Mouse (Mus musculus) myocyte (in vitro differentiated cells): Measurements from ENCODE around the gene Spon1. TPM values are rescaled to one million over a fixed set of nuclear protein-coding genes. Genes with fewer than 3 reads are reported as not detected.

Experiments
- H3K27me3 ChIP-seq: one replicate; pipeline ENCODE4 v1.6.1; 2011; ENCODE audit not compliant: control insufficient read depth, insufficient read depth, insufficient read length
- H3K36me3 ChIP-seq: one replicate; pipeline ENCODE4 v1.6.1; 2011; ENCODE audit not compliant: control insufficient read depth, insufficient read depth
- H3K4me2 ChIP-seq: one replicate; pipeline ENCODE4 v1.6.1; 2011; ENCODE audit warnings: low read depth, control low read depth
- H3K4me3 ChIP-seq: one replicate; pipeline ENCODE4 v1.5.1; 2011; ENCODE audit warnings: mild to moderate bottlenecking, control low read depth, moderate library complexity
- H3K79me2 ChIP-seq: one replicate; pipeline ENCODE4 v1.6.1; 2011; ENCODE audit not compliant: control insufficient read depth, insufficient read depth
- H3ac ChIP-seq: one replicate; pipeline ENCODE4 v1.6.1; 2011; ENCODE audit not compliant: control insufficient read depth, insufficient read length
- CEBPB ChIP-seq: IDR thresholded peaks from 2 replicates; pipeline ENCODE4 v1.6.1; 2011; ENCODE audit warnings: mild to moderate bottlenecking, moderate library complexity; ENCODE audit not compliant: poor library complexity, insufficient read depth, severe bottlenecking
- E2F4 ChIP-seq: IDR thresholded peaks from one replicate; pipeline ENCODE4 v1.6.1; 2011; ENCODE audit warnings: mild to moderate bottlenecking, control low read depth, moderate library complexity; ENCODE audit not compliant: insufficient read depth
- MAX ChIP-seq: IDR thresholded peaks from one replicate; pipeline ENCODE4 v1.6.1; 2011; ENCODE audit warnings: low read depth, mild to moderate bottlenecking, control low read depth
- MYOD1 ChIP-seq, 3 experiments: IDR thresholded peaks; one replicate each; pipeline ENCODE4 v1.6.1; 2011; ENCODE audit warnings: control low read depth in 2 of 3, low read depth in 2 of 3, mild to moderate bottlenecking in 2 of 3, moderate library complexity in 1 of 3; ENCODE audit not compliant: insufficient read length in 2 of 3, control insufficient read depth in 1 of 3
- MYOG ChIP-seq, 3 experiments: IDR thresholded peaks; one replicate each; pipeline ENCODE4 v1.6.1; 2011; ENCODE audit warnings: control low read depth in 2 of 3, low read depth in 2 of 3, mild to moderate bottlenecking in 2 of 3; ENCODE audit not compliant: insufficient read length in 2 of 3, control insufficient read depth in 1 of 3, insufficient read depth in 1 of 3
- POLR2A ChIP-seq: IDR thresholded peaks from one replicate; pipeline ENCODE4 v1.6.1; 2011; ENCODE audit warnings: low read depth, mild to moderate bottlenecking, control low read depth, moderate library complexity; ENCODE audit not compliant: insufficient read length
- POLR2AphosphoS2 ChIP-seq: IDR thresholded peaks from one replicate; pipeline ENCODE4 v1.6.1; 2011; ENCODE audit warnings: low read depth, control low read depth; ENCODE audit not compliant: insufficient read length
- REST ChIP-seq: IDR thresholded peaks from one replicate; pipeline ENCODE4 v1.6.1; 2011; ENCODE audit warnings: mild to moderate bottlenecking, control low read depth, moderate library complexity; ENCODE audit not compliant: insufficient read depth, insufficient read length
- SRF ChIP-seq: IDR thresholded peaks from one replicate; pipeline ENCODE4 v1.6.1; 2011; ENCODE audit warnings: low read depth; ENCODE audit not compliant: control insufficient read depth, insufficient read length
- TCF12 ChIP-seq: IDR thresholded peaks from one replicate; pipeline ENCODE4 v1.6.1; 2011; ENCODE audit warnings: mild to moderate bottlenecking, control low read depth; ENCODE audit not compliant: poor library complexity, insufficient read depth, severe bottlenecking
- TCF3 ChIP-seq: IDR thresholded peaks from one replicate; pipeline ENCODE4 v1.6.1; 2011; ENCODE audit warnings: low read depth, control low read depth; ENCODE audit not compliant: insufficient read length
- USF1 ChIP-seq: IDR thresholded peaks from one replicate; pipeline ENCODE4 v1.6.1; 2011; ENCODE audit warnings: low read depth, mild to moderate bottlenecking, control low read depth, moderate library complexity
- polyA plus RNA-seq: library from polyadenylated mRNA; unstranded; fragments of >200 nt; fragmentation: generic; extraction: Trizol; gene quantifications from one replicate; pipeline ENCODE4 v1.2.1, GENCODE M21; 2012; ENCODE audit warnings: missing spikeins

The Spon1 gene
- polyA plus RNA-seq, 1 experiment = 0.04 TPM

DNA sequence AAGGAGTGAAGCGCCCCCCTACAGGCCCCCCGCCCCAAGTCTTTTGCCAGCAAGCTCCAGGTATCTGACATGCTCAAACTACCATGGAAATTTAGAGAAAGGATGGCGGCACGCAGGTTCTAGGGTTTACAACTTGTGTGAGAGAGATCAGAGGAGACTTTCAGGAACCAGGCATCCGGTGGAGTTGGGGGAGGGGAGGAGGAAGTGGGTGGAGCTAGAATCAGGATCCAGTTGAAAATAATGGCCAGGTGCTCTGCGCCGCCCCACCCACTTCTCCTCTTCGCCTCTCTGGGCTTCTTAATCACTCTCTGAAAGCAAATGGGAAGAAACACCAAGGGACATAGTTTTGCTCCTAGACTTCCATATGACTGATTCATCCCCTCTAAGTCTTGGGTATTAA, 7.6 kb downstream of the Spon1 start:
- Histone ChIP-seq H3K36me3 (no peaks in the 10 kb centered on the region), H3K27me3 (peaks cover 10% of the 10 kb centered on the region), H3K79me2 (no peaks in the 10 kb centered on the region), H3K4me3 (no peak overlapping the region), H3K4me2 (no peak overlapping the region), H3ac (no peak overlapping the region)
- no peak for TF ChIP-seq MYOG (IDR thresholded peaks at IDR 0.05; ENCODE audit: control insufficient read depth in 1 of 3, insufficient read depth in 1 of 3, insufficient read length in 2 of 3, low read depth in 2 of 3)
- no peak for TF ChIP-seq E2F4
- no peak for TF ChIP-seq REST
- no peak for TF ChIP-seq USF1

DNA sequence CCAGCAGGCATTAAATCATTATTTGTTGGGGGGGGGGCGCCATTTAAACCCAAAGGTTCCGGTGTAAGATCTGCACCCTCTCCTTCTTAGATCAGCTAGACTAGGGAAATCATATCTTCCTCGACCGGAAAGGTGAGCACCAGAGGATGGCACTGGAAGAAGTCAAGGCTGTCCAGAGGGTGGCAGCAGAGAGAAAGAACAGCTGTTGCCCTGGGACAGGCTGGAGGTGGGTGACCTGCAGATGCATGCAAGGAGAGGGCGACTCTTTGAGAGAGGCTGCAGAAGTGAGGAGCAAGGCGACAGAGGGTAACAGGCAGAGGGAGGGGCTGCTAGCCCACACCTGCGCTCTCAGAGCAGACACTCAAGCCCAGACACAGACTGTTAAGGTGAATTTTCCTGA, 8.2 kb downstream of the Spon1 start:
- Histone ChIP-seq H3ac (no peak overlapping the region), H3K4me2 (no peak overlapping the region), H3K4me3 (no peak overlapping the region), H3K36me3 (no peaks in the 10 kb centered on the region), H3K79me2 (no peaks in the 10 kb centered on the region), H3K27me3 (peaks cover 10% of the 10 kb centered on the region)
- TF ChIP-seq MYOG (IDR thresholded peaks at IDR 0.05; ENCODE audit: control insufficient read depth in 1 of 3, insufficient read depth in 1 of 3, insufficient read length in 2 of 3, low read depth in 2 of 3) (peak in 1 of 3 experiments; percentile 54), MYOD1 (IDR thresholded peaks at IDR 0.05; ENCODE audit: control insufficient read depth in 1 of 3, insufficient read length in 2 of 3, low read depth in 2 of 3) (peak in 2 of 3 experiments; percentile 28 to 53), TCF12 (no peak)

DNA sequence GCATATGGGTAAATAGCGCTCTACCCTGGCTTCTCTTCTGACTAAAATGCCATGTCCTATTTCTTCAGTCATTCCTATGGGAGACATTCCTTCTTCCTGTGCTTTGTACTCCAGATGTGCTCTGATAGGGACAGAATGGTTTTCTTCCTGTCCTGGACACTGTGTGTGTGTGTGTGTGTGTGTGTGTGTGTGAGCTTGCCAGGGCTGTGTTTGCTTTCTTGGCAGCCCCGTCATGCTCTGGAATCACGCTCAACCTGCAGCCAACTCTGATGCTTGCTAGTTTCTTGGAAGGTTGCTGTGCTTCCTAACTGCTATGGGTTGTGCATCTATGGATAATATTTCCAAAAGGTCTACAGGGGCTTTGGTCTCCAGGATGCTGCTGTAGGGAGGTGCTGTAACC, 9.1 kb downstream of the Spon1 start:
- H3ac ChIP-seq = no peak overlapping the region
- no peak overlapping the region for H3K4me2 ChIP-seq
- H3K79me2 ChIP-seq = no peaks in the 10 kb centered on the region
- H3K27me3 ChIP-seq = peaks cover 10% of the 10 kb centered on the region
- TF ChIP-seq SRF = no peak
- no peak overlapping the region for H3K4me3 ChIP-seq
- no peaks in the 10 kb centered on the region for H3K36me3 ChIP-seq

DNA sequence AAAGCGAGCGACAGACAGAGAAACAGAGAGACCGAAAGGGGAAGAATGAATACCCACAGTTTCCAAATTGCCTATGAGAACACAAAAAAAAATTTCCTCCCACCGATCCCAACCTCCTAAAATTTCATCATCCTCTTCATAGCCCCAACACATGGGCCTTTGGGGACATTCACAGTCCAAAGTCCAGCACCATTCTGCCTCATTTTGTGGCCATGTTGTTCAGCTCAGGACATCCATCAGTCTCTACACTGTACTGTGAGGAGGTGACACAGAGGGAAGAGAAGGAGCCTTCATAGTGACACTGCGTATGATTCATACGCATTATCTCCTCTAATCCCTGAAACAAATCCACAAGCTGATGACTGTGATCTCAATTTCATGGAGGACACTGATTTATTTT, 12.7 kb downstream of the Spon1 start:
- TF ChIP-seq MAX (no peak), CEBPB (no peak), MYOG (IDR thresholded peaks at IDR 0.05; ENCODE audit: control insufficient read depth in 1 of 3, insufficient read depth in 1 of 3, insufficient read length in 2 of 3, low read depth in 2 of 3) (no peak), MYOD1 (IDR thresholded peaks at IDR 0.05; ENCODE audit: control insufficient read depth in 1 of 3, insufficient read length in 2 of 3, low read depth in 2 of 3) (no peak), TCF12 (no peak), E2F4 (no peak), POLR2A (no peak), REST (no peak), SRF (no peak), TCF3 (no peak), POLR2AphosphoS2 (no peak), USF1 (no peak)
- Histone ChIP-seq H3K4me3 (no peak overlapping the region), H3K79me2 (no peaks in the 10 kb centered on the region), H3ac (no peak overlapping the region), H3K27me3 (peaks cover 16% of the 10 kb centered on the region), H3K4me2 (no peak overlapping the region), H3K36me3 (no peaks in the 10 kb centered on the region)

DNA sequence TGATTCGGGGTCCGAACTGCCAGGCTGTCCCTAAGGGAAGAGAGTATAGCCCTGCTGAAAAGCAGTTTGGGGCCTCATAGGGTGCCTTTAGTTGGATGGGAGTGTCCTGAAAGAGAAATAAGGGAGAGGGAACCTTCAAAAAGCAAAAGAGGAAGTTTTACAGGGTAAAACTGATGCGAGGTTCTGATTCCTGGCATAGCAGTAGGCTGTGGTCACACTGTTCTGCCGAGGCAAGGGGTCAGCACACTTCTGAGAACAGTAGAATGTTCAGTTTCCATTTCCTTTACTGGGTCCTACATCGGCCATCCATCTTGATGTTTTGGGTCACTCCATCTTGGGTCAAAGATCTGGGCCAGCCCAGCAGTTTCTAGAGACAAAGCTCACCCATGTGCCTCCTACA, 14.5 kb downstream of the Spon1 start:
- no peaks in the 10 kb centered on the region for H3K36me3 ChIP-seq
- H3K4me3 ChIP-seq = no peak overlapping the region
- no peak overlapping the region for H3ac ChIP-seq
- no peak overlapping the region for H3K4me2 ChIP-seq
- TF ChIP-seq E2F4 (no peak), POLR2AphosphoS2 (no peak), POLR2A (no peak), SRF (no peak), USF1 (no peak), CEBPB (no peak)
- H3K27me3 ChIP-seq = peaks cover 11% of the 10 kb centered on the region
- no peaks in the 10 kb centered on the region for H3K79me2 ChIP-seq

DNA sequence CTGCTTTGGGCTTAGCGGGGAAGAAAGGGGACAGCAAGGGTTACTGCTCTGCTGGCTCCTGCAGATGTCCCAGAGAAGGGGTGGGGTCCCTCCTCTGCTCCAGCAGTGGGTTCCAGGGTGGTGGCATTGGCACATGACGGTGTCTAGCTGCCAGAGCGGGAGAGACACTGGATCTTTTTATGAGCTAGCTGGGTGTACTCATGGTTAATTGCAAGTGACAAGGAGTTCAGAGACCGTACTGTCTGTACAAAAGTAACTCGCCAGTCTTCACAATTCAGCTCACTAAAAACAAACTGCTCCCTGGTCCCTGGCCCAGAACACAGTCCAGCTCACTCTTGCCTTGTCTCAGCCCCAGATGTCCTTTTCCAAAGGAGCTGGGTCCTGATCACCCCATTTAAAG, 26.2 kb downstream of the Spon1 start:
- Histone ChIP-seq H3K4me2 (no peak overlapping the region), H3K4me3 (no peak overlapping the region), H3K79me2 (no peaks in the 10 kb centered on the region), H3K27me3 (peaks cover 16% of the 10 kb centered on the region), H3ac (no peak overlapping the region), H3K36me3 (no peaks in the 10 kb centered on the region)
- TF ChIP-seq REST (no peak), POLR2AphosphoS2 (no peak), CEBPB (no peak), TCF12 (no peak), TCF3 (no peak), MYOD1 (IDR thresholded peaks at IDR 0.05; ENCODE audit: control insufficient read depth in 1 of 3, insufficient read length in 2 of 3, low read depth in 2 of 3) (no peak), USF1 (no peak), SRF (no peak), POLR2A (no peak), MYOG (IDR thresholded peaks at IDR 0.05; ENCODE audit: control insufficient read depth in 1 of 3, insufficient read depth in 1 of 3, insufficient read length in 2 of 3, low read depth in 2 of 3) (no peak), MAX (no peak), E2F4 (no peak)
